Mouse (Mus musculus) lung, postnatal 25 days (tissue): ENCODE measurements around the gene Bcat1.
A peak's percentile ranks its signal among the peaks of the same experiment; 100 is the strongest.

ENCODE experiments used
- DNase-seq: peaks from one replicate; pipeline ENCODE4 v3.0.0; 2022; ENCODE audit warnings: low spot score

Bcat1 gene

DNA sequence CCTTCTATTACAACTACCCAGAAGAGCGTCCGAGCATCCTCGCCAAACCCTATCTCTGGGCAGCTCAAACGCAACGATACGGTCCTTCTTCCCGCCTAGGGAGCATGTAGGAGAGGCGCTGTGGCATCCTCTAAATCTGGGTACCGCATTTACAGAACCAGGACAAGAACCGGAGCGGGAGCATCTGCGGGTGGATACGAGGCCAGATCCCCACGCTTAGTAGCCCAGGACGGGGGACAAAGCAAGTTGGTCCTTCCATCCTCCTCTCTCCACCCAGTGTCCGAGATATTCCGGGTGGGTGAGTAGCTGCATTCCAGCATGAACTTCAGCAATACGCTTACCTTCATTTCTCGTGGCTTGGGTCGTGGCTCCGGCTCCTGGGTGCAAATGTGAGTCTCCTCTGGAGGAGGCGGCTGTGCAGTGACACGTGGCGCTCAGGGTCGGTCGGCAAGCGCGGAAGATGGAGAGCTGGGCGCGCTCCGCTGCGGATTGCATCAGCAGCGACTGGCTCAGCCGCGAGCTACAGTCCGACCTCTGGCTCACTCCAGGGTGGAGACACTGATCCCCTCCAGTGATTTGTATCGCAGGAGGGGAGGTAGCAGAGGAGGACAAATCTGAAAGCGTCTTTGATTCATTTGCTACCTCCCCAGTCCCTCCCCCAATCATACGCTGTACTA lies at the start of gene Bcat1:
Bcat1 (minus strand) TSS at position 637 of the 677 bp plus-strand sequence.
- DNase-seq: no peak

DNA sequence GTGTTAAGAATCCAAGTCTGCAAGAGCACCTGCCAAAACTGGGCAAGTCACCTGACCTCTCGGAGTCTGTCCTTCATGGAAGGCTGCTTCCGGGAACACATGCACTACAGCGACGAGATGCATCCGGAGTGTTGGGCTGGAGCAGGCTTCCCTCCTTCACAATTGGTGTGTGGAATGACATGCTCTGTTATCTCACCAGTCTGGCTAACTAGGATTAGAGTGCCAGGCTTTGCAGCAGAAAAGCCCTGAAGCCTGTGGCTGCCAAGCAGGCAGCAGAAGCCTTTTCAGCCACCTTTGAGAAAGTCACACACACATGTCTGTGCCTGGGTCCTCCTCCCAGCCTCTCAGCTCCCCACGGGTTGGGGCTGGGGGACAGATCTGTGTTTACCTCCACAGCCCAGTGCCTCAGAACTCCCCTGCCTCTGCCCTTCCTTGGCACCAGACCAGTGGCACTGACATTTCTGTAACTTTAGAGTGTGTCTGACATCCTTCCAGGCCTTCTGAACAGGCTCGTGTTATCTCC lies 49.7 kb upstream of the Bcat1 start:
- DNase-seq: no peak

DNA sequence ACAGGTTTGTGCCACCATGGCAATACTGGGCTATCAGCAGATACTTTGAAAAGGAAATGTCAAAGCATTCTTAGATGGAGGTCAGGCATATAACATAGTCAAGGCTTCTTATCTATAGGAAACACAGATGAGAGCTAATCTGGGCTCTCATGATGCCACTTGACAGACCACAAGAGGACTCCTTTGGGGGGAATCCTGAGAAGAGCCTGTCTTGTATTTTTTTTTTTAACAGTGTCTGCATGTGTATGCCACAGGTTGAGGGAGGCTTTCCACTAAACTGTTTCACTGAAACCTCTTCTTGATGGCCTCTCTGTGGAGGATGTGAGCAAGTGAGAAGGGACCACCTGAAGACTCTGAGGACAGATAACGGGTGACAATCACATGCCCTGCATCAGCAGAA lies 48.6 kb upstream of the Bcat1 start:
- DNase-seq: no peak

DNA sequence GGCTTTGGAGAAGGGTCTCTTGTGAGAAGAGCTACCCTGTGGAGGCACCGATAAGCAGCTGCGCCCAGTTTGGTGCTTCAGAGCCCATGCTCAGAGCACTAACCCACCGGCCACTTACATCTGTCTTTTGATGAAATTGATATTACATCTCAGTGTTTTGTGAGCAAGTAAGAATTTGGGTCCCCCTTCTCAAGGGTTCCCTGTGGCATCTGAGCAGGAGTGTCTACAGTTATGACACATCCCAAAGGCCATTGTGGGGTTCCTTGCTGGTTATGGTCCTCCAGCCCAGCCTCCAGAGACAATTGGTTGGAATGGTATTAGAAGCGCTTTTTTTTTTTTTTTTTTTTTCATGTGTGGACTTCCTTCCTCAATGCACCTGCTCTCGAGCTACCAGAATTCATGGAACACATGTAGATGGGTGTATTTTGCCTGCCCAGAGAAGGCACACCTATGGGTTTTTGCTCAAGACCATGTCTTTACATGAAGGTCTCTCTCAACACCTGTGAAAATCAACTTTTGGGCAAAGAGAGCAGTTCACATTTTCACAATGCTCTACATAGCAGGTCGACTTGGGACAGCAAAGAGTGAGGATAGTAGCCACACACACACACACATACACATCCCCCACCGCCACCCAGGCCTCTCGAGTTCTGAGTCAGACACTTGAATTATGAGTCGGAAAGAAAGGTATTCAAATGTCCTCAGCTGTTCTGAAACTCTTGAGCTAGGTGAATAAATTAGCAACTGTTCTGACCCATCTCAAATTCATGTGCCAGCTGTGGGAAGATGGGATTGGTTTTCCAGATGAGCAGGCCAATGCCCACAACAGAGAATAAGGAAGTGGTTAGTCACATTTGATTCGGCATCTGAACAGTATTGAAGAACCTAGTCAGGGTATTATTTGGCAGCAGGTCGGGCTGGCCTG lies 47.4 kb upstream of the Bcat1 start:
- no peak for DNase-seq

DNA sequence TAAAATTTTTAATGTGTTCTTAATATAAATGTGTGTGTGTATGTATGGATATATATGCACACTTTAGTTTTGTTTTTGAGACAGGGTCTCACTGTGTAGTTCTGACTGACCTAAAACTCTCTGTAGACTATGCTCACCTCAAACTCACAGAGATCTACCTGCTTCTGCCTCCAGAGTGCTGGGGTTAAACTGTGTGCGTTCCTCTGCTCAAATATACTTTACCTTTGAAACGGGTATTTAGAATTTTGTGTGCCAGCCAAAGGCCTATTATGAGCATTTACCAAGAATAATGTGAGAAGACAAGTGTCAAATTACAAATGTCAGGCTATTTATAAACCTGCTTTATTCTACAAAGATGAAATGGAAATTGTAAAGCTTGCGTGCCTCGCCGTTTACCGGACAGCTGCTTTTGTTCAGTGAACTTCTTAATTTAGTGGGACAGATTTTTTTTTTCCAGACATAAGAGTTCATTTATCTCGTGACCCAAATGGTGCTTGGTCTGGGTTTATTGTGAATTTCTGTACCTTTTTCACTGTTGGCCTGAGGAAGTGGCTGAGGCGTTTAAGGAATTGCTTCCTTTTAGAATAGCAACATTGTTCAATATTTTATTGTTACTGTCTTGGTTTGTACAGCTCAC lies 46.6 kb upstream of the Bcat1 start:
- no peak for DNase-seq

DNA sequence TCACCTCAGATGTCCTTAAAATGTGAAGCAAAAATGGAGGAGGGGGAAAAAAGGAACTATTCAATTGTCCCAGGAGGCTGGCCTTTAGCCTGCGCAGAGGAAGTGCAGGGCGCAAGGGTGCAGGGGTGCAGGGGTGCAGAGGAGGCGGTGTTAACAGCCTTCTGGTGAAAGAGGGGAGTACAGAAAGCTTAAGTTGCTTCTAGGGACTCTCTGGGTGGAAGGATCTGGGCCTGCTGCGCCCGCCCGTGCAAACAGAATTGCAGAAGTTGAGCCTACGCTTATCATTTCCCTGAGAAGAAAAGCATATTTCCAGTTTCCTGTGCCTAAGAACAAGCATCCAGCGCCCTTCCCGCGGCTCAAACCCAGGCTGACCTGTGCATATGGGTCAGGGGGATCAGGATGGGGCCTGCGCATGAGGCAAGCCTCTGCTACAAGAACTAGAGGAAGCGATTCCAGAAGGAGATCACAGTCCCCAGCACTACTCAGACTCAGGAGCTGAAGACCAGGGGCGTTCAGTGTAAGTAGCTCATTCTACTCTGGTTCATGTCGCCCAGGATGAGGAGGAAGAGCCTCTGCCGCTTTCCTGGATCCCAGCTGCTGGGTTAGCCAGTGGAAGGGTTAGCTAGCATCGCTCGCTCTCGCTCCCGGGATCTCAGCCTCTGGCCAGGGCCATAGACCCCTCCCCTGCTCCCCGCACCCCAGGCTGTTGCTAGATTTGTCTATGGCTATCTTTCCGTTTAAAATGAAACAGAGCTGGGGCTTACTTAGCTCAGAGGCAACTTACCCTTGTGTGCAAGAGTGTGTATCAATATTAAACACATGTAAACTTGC lies 45.8 kb upstream of the Bcat1 start:
- DNase-seq: peak; percentile 40

DNA sequence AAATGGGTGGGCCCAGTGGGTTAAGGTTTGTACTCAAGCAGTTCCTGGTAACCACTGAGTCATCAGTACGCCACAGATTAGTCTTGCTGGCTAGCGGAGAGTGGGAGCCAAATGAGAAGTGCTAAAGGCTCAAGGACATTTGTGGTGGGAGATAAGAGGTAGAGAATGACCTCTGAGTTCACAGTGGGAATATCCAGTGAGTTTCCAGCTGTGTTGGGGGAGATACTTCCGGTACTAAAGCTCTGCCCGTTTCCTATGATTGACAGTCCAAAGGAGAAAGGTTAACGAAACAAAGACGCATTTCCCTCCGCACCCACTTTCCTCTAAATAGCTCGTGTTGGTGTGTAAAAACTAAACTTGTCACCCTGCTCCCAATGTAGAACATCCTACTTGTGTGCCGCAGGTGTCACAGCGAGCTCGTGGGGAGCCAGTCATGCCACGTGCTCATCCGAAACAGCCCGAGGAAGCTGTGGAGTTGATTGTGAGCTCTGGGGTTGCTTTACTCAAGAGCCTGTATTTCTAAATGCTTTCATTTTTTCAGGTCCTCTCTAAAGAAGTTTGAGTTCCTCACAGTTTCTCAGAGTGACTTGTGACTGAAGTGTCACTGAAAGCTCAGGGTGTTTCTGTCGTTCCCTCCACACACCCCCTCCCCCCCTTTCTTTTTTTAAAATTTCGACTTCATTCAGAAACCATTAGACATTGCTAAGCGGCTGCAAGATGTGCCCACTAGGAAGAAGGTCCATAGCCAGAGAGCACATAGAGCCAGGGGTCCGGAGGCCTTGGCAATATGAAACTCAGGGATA lies 45.0 kb upstream of the Bcat1 start:
- DNase-seq: no peak

DNA sequence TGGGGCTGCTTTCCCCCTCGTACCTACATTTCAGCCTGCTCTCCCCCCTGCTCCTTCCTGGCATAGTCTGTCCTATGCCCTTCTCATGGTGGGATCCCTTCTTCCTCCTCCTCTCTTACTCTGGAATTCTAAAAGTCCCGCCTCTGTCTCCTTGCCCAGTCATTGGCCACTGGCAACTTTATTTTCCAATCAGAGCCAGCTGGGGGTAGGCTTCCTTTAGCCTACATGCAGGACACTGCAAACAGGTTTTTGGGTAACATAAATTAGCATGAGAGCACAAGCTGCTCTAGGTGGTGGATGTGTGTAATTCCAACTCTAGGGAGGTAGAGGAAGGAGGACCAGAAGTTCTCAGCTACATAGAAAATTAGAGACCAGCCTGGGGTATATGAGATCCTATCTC lies 44.1 kb upstream of the Bcat1 start:
- no peak for DNase-seq

DNA sequence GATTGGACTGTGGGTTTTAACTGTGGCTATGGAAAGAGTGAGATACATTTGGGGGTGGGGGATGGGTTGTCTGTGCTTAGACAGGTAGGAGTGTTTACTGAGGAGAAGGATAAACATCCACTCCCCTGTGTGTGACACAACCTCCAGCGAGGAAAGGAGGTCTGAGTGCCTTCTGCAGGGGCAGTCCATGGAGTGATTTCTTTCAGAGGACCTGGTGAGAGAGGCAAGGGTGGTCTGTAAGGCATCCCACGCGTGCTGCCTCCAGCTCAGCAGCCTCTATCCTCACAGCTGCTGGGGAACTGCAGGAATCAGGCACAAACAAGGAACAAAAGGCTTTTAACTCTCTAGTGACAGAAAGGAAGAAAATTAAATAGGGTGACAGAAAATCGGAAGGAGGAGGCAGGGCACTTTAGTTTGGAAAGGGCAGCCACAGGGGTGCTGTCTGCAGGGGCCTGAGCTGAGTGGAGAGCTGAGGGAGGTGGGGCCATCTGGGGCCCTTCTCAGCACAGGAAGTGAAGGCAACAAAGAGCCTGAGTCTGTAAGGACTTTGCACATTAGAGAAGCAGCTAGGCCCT lies 40.2 kb upstream of the Bcat1 start:
- no peak for DNase-seq

DNA sequence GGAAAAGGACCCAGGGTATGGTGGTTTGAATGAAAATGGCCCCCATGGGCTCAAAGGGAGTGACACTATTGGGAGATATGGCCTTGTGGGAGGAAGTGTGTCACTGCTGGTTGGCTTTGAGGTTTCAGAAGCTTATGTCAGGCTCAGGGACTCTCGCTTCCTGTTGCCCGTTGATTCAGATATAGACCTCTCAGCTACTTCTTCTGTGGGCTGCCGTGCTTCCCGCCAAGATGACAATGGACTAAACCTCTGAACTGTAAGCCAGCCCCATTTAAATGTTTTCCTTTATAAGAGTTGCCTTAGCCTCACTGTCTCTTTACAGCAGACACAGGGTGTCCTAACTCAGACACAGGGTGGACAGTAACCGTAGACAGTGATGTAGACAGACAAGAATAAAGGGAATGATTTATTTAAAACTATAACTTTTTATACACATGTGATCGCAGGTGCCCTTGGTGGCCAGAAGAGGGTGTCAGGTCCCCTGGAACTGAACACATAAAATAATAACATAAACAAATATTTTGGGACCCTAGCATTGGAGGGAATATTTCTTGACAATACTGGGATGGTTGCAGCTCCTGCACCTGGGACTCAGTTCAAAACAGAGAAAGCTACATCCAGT lies 39.6 kb upstream of the Bcat1 start, which contains the start of gene Lrmp:
Lrmp (plus strand) TSS at position 178 of the 622 bp plus-strand sequence.
- peak; percentile 29 for DNase-seq

DNA sequence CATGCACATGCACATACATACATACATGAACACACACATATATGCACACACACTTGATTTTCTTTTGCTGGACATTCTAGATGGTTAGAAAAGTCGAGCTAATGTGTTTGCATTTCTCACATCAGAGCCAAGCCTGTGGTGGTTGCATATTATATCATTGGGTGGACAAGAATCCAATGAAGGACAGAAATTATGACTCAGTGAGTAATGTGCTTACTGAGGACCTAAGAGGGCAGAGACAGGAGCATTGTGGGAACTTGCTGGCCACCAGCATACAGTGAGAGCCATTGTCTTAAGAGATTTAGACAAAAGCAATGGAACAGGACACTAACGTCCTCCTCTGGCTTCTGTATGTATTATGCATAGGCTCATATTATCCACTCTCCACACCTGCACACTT lies 38.6 kb upstream of the Bcat1 start:
- DNase-seq: no peak

DNA sequence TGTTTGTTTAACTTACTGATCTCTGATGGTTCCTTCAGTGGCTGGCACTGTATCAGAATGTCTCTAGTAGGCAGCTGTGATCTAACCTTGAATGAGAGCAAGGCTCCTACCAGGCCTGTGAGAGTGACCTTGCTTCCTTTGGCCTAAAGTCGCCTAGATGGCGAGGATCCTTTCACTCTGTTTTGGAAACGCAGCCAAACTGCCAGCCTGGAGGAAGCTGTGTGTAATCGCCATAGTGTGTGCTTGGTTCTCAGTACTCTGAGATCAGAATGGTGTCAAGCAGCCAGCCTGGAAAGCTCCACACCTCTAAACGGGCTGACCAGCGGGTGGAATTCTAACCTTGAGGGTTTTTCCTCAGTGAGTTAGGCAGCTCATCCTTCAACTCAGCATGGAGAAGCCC lies 36.9 kb upstream of the Bcat1 start:
- no peak for DNase-seq

DNA sequence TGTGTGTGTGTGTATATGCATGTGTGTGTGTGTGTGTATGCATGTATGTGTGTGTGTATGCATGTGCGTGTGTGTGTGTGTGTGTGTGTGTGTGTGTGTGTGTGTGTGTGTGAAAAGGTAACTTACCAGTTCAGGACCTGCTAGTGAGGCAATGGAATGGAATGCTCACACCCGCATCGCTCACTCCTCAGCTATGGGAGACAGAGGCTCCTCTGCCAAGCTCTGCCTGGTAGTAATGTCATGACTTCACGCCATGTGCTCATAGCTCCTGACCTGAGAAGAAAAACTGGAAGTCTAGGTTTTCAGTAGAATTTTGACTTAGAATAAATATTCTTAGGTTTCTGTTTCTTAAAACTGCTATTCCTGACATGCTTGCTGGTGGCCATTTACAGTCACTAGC lies 34.8 kb upstream of the Bcat1 start:
- no peak for DNase-seq

DNA sequence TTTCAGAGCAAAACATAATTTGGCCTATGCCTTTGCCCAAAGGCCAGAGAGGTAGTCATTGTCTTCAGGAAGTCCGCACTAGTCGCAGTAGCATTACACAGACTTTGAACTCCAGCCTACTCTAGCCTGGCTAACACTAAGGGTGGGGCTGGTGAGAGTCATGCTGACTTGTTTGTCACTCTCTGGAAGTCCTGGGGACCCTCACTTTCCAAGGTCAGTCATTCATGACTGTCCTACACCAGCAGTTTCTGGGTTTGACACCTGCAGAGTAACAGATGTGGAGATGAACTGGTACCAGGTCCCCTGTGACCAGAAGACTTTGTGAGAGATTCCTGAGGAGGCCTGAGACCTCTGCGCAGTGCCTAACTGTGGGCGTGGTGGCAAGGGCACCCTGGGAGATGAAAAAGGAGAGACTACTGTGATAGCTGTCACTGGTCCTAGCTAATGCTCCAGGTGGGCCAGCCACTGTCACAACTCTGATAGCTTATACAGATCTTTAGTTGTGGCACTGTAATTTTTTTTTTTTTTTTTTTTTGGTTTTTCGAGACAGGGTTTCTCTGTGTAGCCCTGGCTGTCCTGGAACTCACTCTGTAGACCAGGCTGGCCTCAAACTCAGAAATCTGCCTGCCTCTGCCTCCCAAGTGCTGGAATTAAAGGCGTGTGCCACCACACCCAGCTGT lies 30.3 kb upstream of the Bcat1 start:
- DNase-seq: no peak

DNA sequence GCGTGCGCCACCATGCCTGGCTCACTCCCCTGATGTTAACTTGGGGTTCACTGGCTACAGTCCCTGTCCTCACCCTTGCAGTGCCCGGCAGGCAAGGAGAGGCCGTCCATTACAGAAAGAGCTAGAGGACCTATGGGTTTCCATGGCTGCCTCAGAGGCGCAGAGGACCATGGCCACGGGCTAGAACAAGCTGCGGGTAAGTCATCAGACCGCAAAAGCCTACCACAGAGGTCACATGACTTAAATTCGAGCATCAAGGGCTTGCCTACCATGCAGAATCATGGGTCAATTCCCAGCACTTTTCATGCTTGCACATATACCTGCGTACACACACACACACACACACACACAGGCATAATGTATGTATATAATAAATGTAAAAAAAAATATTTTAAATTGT lies 29.5 kb upstream of the Bcat1 start:
- no peak for DNase-seq

DNA sequence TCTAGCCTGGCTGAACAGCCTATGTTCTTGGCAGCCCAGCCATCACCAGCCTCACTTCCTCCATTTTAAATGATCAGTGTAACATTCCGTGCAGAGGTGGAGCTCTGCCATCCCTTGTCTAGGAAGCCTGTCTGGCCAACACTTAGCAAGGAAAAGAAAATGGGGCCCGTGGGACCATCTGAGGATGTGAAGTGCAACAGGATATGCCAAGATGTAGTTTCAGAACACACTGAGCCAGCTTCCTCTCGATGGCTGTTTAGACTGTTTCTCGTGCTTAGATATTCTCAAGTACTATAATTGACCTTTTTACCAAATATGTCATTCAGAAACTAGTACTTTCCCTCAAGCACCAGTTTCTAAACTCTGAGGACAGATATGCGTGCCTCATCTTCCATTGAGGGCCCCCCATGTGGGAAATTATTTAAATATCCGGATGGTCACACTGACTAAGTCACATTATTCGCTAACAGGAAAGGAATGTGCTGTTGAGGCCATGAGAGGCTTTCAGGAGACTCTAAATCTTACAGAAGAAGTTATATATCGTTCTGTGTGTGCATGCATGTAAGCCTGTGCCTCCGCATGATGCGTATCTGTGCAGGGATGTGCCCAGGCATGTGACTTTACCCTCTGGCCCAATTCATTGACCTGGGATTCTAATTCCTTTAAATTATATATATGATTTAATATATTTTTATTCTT lies 28.4 kb upstream of the Bcat1 start:
- no peak for DNase-seq

DNA sequence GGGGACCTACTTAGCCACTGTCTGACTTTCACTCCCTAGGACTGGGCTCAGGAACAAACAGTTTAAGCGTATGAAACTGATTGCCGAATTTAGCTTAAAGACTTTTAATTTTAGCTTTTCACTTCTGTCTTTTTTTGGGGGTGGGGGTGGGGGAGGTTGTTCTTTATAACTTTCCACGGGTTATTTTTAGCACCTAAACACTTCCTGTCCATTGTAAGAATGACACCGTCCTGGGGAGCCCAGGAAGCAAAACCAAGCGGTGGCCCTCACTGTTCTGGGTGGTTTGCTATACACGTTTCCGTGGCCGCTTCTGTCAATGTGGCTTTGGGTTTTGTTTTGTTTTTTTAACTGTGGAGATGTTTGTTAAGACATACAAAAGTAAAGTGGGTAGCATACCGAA lies 24.9 kb upstream of the Bcat1 start:
- no peak for DNase-seq

DNA sequence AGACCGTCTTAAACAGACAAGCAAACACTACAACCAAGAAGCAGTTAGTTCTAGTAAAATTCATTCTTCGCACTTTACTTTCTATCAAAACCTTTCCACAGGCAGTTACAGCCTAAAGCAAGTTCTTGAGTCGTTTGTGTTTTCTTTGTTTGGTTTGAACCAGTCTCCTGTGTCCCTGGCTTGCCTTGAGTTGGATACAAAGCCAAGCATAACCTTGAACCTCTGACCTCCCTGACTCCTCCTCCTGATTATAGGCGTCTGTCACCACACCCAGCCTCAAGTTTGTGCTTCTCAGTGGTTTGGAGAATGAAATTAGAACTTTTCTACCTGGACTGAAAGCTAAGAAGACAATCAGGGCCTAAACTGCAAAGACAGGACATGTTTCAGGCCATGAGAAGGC lies 18.4 kb upstream of the Bcat1 start:
- no peak for DNase-seq
